Mouse (Mus musculus) gastrocnemius, adult 8-10 months (tissue): ENCODE results near the gene Cdca8. TPM values are rescaled to one million over a fixed set of nuclear protein-coding genes. Genes with fewer than 3 reads are reported as not detected.
A peak's percentile ranks its signal among the peaks of the same experiment; 100 is the strongest.

Experiments
- DNase-seq, 2 experiments: peaks; one replicate each; pipeline ENCODE4 v3.0.0; 2022; ENCODE audit warnings: low spot score in 2 of 2
- total RNA-seq, 4 experiments: library from RNA; stranded (reverse); gene quantifications; 2 replicates each; pipeline ENCODE4 v1.2.4; 2022

The Cdca8 gene
- total RNA-seq, 4 experiments from 2014 or later = 0.24 to 0.51 (median 0.28) TPM

- no peak for DNase-seq
Measured at GRCm38 (mm10) chr4:124953546-124953945, 14.4 kb upstream of the Cdca8 start.

GRCm38 (mm10) chr4:124951036-124951433 lies 11.9 kb upstream of the Cdca8 start:
- no peak for DNase-seq

DNA sequence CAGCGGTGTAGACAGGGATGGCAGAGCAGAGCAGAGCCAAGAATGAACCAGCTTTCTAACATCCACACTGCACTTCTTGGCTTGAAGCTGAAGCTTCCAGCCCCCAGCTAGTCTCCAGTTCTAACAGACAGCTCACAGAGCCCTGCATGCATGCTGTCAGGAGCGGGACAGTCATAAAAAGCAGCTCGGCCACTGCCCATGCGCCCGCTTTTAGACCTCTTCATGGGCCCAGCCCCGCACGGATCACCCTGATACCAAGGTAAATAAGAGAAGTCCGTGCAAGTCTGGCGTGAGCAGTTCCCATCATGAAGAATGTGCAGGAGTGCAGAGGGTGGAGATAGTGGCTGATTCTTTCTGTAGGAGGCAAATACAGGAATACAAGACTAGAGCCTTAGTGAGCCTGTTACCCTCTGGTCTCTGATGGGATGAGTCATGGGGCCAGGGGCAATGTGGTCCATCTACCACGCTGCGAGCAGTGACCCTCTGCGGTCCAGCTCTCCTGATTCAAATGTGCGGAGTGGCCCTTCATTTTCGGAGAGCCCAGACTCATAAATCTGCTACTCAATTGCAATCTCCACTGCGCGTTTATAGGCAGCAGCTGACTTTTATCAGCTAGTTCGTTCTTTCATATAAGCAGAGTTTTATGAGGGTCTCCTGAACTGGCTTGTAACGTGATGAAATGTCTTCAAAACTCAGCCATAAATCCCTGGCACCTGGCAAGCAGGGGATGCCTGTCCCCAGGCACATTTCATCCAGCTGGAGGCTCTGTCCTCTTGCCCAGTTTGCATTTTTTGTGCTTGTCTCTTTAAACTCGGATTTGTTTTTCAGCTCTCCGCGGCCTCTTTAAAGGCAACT lies 11.3 kb upstream of the Cdca8 start:
- DNase-seq = no peak

GRCm38 (mm10) chr4:124949488-124949887 lies 10.4 kb upstream of the Cdca8 start:
- no peak for DNase-seq

- no peak for DNase-seq
Measured at GRCm38 (mm10) chr4:124944961-124945360, 5.8 kb upstream of the Cdca8 start.

- no peak for DNase-seq
Measured at GRCm38 (mm10) chr4:124943781-124944180, 4.7 kb upstream of the Cdca8 start.

DNA sequence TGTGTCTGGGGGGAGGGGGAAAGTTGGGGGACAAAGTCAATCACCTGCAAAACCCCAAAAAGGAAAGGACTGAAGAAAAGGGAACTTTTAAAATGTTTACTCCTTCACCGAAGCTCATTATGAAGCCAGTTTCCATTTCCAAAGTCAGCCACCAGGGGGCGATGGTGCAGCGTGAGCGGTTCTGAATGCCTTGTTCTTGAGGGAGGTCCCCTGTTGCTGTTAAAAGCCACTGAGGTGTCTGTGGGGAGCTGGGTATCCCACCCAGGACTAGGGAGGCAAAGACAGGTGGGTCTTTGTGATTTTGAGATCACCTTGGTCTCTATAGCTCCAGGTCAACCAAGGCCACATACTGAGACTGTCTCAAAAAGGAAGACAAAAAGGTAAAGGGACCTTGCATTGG lies 3.9 kb upstream of the Cdca8 start:
- peak; percentile 40 to 49 for DNase-seq

DNA sequence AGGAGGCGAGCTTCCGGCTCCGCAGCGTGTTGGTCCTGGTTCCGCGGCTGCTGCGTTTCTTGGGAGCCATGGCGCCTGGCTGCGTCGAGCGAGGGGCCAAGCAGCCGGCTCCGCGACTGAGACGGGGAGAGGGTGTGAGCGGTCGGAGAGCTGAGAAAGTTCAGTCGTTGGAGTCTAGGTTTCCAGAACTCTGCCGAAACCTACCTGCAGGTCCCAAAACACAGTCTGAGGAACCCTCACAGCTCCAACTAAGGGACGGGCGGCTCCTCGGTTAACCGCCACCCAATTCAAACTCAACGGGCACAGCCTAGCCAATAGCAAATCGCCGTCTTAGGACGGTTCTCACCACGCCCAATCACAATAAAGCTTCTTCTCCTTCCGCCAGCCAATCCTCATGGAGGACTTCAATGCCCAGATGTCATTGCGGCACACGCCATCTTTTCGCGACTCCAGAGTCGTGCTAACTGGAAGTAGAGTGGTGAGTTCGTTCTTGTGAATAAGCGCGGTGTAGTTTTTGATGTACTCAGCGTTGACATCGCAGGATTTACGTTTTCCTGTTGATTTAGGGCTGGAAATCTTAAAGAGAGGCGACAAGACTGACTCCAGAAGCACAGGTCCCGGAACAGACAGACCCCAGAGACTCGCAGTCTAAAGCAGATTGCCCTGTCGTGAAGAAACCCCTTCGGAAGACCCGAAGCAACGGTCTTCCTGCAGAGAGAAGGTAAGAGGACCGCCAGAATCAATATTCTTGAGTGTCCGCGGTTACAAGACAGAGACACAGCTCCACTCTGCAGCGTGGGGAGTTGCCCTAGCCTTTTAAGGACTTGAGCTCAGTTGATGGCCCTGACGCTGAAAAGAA lies 2.3 kb downstream of the Cdca8 start, which contains the start of gene 9930104L06Rik:
9930104L06Rik (plus strand) TSS at position 436 of the 859 bp plus-strand sequence.
- DNase-seq = peak; percentile 85 to 87

DNA sequence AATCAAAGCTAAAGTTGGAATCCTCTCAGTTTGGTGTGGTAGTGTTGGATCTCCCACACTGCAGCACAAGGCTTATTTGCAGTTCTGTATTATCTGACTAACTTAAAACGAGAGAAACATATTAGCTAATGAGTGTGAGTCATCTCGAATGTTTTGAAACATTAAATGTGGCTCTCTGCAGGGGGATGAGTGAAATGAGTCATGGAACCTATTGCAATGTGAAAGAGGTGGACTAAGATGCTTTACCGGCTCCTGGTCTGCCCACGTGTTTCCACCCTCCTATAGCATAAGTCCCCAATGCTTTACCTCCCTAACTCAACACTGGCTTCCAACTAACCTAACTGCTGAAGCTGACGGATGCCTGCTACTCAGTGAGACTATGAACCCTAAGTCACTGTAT lies 11.0 kb downstream of the Cdca8 start:
- DNase-seq = no peak

DNA sequence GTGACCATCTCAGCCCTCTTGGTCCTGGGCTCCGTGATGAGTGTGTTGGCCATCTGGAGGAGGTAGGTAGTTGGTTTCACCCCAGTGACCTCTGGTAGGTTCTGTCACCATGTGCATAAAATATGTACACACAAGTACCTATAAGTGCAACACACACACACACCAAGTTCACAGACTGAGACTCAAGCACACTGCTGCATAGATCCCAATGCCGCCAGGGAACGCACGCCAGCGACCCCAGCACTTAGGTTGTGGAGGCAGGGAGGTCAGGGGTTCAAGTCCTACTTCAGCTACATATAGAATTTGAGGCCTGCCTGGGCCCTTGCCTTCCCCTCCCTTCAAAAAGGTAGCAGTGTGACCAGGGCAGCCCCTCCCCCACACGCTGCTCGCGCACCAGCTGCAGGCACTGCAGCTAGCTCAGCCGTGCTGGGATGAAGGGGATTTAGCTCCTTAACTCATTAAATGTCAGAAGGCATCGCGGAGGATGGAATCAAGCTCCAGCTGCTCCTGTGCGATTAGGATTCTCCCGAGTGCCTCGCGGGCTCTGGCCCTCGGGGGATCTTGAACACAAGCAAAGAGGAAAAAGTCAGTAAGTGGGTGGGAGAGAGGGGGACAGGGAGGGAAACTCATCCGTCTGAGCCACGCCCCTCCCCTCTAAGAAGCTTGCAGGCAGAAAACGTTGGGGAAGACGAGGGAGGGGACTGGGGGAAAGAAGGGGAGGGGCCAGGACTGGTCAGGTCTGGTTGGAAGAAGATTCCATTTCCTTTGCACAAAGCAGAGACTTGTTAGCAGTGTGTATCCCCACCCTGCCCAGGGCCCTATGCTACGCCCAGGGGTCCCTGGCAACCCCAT lies 32.9 kb downstream of the Cdca8 start:
- DNase-seq = no peak

- no peak for DNase-seq
Measured at GRCm38 (mm10) chr4:124905417-124905816, 33.7 kb downstream of the Cdca8 start.

- DNase-seq = no peak
Measured at GRCm38 (mm10) chr4:124899906-124900305, 39.2 kb downstream of the Cdca8 start.

GRCm38 (mm10) chr4:124898428-124898827 lies 40.7 kb downstream of the Cdca8 start:
- DNase-seq = no peak

DNA sequence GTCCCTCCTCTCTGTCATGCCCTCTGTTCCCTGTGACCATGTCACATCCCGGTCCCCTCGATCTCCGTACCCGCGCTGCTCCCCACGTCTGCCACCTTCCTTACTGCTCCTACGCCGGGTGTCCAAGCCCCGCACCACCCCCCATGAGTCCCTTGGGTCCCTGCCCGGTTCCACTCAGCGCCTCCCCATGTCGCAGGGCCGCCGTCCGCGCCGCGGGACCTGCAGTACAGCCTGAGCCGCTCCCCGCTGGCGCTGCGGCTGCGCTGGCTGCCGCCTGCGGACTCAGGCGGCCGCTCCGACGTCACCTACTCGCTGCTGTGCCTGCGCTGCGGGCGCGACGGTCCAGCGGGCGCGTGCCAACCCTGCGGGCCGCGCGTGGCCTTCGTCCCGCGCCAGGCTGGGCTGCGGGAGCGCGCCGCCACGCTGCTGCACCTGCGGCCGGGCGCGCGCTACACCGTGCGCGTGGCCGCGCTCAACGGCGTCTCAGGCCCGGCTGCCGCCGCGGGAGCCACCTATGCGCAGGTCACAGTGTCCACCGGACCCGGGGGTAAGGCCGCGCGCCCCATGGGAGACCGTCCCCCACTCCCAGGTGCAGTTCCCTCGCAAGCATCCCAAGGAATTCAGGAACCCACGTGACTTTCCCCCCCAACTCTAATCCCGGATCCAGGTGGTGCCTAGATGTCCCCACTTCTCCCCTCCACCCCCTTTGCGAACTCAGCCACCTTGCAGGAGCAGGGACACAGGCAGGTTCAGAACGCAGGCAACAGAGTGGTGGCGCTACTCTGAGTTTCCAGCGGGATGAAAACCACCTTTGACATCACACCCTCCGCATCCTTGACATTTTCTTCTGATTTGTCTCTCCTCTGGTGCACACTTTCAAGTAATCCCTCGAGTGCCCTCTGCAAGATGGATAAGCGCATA lies 44.3 kb downstream of the Cdca8 start:
- no peak for DNase-seq

- DNase-seq = no peak
Measured at GRCm38 (mm10) chr4:124893769-124894168, 45.3 kb downstream of the Cdca8 start.

DNA sequence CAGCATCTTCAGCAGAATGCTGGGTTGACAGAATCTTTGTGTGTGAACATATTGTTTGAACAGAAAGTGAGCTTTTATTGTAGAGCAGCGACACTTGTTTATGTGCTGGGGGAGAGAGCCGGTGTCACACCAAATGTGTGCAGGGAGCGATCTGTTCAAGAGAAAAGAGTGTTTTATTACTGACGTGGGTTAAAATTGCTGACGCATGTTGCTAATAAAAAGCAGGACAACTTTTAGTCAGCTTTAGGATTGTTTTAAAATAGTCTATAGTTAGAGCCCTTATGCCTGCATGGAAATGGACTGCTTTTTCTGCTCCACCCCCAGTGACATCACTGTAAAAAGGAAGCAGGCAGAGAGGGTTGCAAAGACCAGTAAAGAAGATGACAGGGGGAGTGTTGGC lies 48.3 kb downstream of the Cdca8 start:
- DNase-seq = no peak

- no peak for DNase-seq
Measured at GRCm38 (mm10) chr4:124889935-124890334, 49.2 kb downstream of the Cdca8 start.

DNA sequence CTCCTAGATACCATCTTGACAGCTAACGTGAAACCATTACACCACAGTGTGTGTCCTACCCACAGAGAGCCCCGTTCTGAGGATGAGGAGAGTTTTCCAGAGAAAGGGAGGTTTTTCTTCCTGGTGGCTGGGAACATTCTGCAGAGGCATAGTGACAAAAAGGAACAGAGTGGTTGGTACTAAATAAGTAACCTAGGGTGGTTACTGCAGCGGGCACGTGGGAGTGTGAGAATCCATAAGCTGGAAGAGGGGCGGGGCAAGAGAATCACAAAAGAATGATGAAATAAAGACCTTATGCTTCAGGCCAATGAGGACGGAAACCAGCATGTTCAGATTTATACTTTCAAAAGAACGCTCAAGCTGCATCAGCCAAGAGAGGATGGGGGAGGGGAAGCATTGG lies 50.4 kb downstream of the Cdca8 start:
- no peak for DNase-seq

- DNase-seq = no peak
Measured at GRCm38 (mm10) chr4:124882151-124882729, 56.9 kb downstream of the Cdca8 start.

- DNase-seq = no peak
Measured at GRCm38 (mm10) chr4:124881341-124881908, 57.7 kb downstream of the Cdca8 start.
